Mouse (Mus musculus) left cerebral cortex, postnatal 36 days (tissue): ENCODE data around the gene 8030411F24Rik. TPM values are rescaled to one million over a fixed set of nuclear protein-coding genes. Genes with fewer than 3 reads are reported as not detected.
"Not testable (repeated sequence)": the region's sequence is repeated elsewhere in the genome, so short reads cannot be mapped to it uniquely, and the experiment has no call there.

Source experiments
- DNase-seq, 2 experiments: peaks; one replicate each; pipeline ENCODE4 v3.0.0; 2021 to 2022; ENCODE audit warnings: low spot score in 2 of 2, mixed read lengths in 1 of 2
- intact Hi-C: fragments of 180-260 bp; cut with DNase I; formaldehyde crosslinking; loops from one replicate; pipeline ENCODE4 v1.15.1; 2025
- total RNA-seq, 2 experiments: library from RNA; stranded (reverse); gene quantifications; 2 replicates each; pipeline ENCODE4 v1.2.3; 2021

Gene 8030411F24Rik
- not detected for total RNA-seq

- intact Hi-C loops: no loop called here
These were observed at the start of gene 8030411F24Rik for GRCm38 (mm10) chr2:148781709-148782108. Gene 8030411F24Rik (plus strand): TSS chr2:148782009.

GRCm38 (mm10) chr2:148732327-148733000, 49.3 kb upstream of the 8030411F24Rik start, which contains the start of gene Napb:
Gene Napb (minus strand): TSS chr2:148732467.
- intact Hi-C loops: loop anchor here (2.0 kb wide), 1 partner anchor 52 kb away; the partner anchor contains the start of gene Gzf1

More at GRCm38 (mm10) chr2:148781709-148782108, at the start of gene 8030411F24Rik:
- DNase-seq: no peak

GRCm38 (mm10) chr2:148743001-148743400, 38.8 kb upstream of the 8030411F24Rik start:
- peak; percentile 47 to 57 for DNase-seq
- intact Hi-C loops: no loop called here

More at GRCm38 (mm10) chr2:148732327-148733000, 49.3 kb upstream of the 8030411F24Rik start, which contains the start of gene Napb:
- peak; percentile 94 to 95 for DNase-seq

GRCm38 (mm10) chr2:148743846-148744407, 37.9 kb upstream of the 8030411F24Rik start:
- no peak for DNase-seq

GRCm38 (mm10) chr2:148750058-148750457, 31.8 kb upstream of the 8030411F24Rik start, which contains the start of gene Cstl1:
Gene Cstl1 (plus strand): TSS chr2:148750358.
- intact Hi-C loops: loop anchor here (5.0 kb wide), 2 partner anchors 102 to 152 kb away; no protein-coding TSS in a partner anchor
- DNase-seq: no peak

More at GRCm38 (mm10) chr2:148743846-148744407, 37.9 kb upstream of the 8030411F24Rik start:
- intact Hi-C loops: no loop called here

- peak; percentile 64 to 71 for DNase-seq
- intact Hi-C loops: loop anchor here (5.0 kb wide), 2 partner anchors 100 to 150 kb away; no protein-coding TSS in a partner anchor
These were observed 29.7 kb upstream of the 8030411F24Rik start for GRCm38 (mm10) chr2:148751893-148752813.

- intact Hi-C loops: loop anchor here (5.0 kb wide), 2 partner anchors 98 to 148 kb away; no protein-coding TSS in a partner anchor
- DNase-seq: no peak
These were observed 27.4 kb upstream of the 8030411F24Rik start for GRCm38 (mm10) chr2:148754310-148754846.

- no peak for DNase-seq
- intact Hi-C loops: no loop called here
These were observed 18.0 kb upstream of the 8030411F24Rik start for GRCm38 (mm10) chr2:148763648-148764388.

GRCm38 (mm10) chr2:148771397-148771796, 10.4 kb upstream of the 8030411F24Rik start, which contains the start of gene Cst11:
Gene Cst11 (minus strand): TSS chr2:148771497.
- DNase-seq, intact Hi-C loops: not testable (repeated sequence)

- DNase-seq: no peak
- intact Hi-C loops: no loop called here
These were observed 7.3 kb downstream of the 8030411F24Rik start, which contains the start of gene Cst12 for GRCm38 (mm10) chr2:148789142-148789541. Gene Cst12 (plus strand): TSS chr2:148789361.

GRCm38 (mm10) chr2:148798485-148798884, 16.7 kb downstream of the 8030411F24Rik start, which contains the start of gene Cst8:
Gene Cst8 (plus strand): TSS chr2:148798785.
- no peak for DNase-seq
- intact Hi-C loops: no loop called here

- intact Hi-C loops: no loop called here
- no peak for DNase-seq
These were observed 19.7 kb downstream of the 8030411F24Rik start for GRCm38 (mm10) chr2:148801491-148801921.

GRCm38 (mm10) chr2:148806696-148807095, 24.9 kb downstream of the 8030411F24Rik start:
- intact Hi-C loops: no loop called here
- no peak for DNase-seq

GRCm38 (mm10) chr2:148819909-148820308, 38.1 kb downstream of the 8030411F24Rik start, which contains the start of gene Cst13:
Gene Cst13 (plus strand): TSS chr2:148820081.
- intact Hi-C loops: no loop called here
- DNase-seq: no peak

- intact Hi-C loops: no loop called here
- no peak for DNase-seq
These were observed 44.2 kb downstream of the 8030411F24Rik start for GRCm38 (mm10) chr2:148825986-148826385.

- intact Hi-C loops: no loop called here
These were observed 53.1 kb downstream of the 8030411F24Rik start, which contains the start of gene Cst9 for GRCm38 (mm10) chr2:148834912-148835311. Gene Cst9 (plus strand): TSS chr2:148835147.

More at GRCm38 (mm10) chr2:148834912-148835311, 53.1 kb downstream of the 8030411F24Rik start, which contains the start of gene Cst9:
- DNase-seq: no peak
